Mouse (Mus musculus): ENCODE measurements around the gene Cbarp.

DNA sequence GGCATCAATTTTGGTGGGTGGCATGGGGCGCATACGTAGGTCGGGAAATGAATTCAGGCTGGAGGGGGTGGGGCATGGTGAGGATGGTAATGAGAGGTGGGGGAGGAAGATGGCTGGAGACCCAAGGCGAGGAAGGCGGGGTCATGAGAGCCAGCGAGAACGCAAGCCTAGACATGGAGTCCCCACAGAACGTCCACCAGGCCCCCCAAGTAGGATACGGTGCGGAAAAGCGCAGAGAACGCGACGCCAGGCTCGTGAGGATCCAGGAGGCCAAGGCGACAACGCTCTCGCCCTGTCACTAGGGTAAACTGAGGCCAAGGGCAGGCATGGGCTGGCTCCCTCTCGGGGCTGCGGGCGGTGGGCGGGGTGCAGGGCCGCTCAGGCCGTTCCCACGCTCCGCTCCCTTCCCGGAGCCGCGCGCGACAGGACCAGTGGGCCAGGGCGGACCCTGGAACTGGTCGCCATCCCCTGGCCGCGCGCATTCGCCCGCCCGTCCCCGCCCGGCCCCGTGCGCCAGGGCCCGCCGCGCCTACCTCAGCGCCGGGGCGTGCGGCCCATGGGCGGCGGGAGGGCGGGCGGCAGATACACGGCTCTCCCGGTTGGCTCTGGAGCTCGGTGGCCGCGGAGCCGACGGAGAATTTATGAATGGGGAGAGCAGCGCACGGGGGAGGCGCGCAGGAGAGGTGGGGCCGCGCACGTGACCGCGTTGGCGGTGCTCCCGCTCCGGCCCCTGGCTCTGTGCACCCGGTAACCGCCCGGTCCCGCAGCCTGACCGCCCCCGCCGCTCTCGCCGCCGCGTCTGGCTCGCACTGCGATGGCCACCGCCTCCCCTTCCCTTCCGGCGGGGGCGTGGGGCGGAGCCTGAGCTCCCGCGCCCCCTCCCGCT, 1.8 kb downstream of the Cbarp start, which contains the start of gene Atp5d:
- no peak for TF ChIP-seq CTCF (conservative IDR thresholded peaks at IDR 0.05; ENCODE audit: low read length)
- no peak for TF ChIP-seq NANOG (IDR thresholded peaks at IDR 0.05; ENCODE audit: borderline replicate concordance, low read length)
- TF ChIP-seq POU5F1 (IDR thresholded peaks at IDR 0.05; ENCODE audit: borderline replicate concordance, low read length), result no peak

Data from E14TG2a.4 (cell line).